Mouse (Mus musculus): ENCODE measurements around the gene Psmb9.
"Not testable (repeated sequence)": the region's sequence is repeated elsewhere in the genome, so short reads cannot be mapped to it uniquely, and the experiment has no call there.

Gene Psmb9

GRCm38 (mm10) chr17:34188010-34188409 lies 446 bp upstream of the Psmb9 start:
- intact Hi-C loops (cut with DNase I): no loop called here

GRCm38 (mm10) chr17:34186885-34187260 lies 691 bp downstream of the Psmb9 start:
- intact Hi-C loops (cut with DNase I): no loop called here

- intact Hi-C loops (cut with DNase I): no loop called here
These were observed 2.0 kb downstream of the Psmb9 start for GRCm38 (mm10) chr17:34185526-34185925.

- intact Hi-C loops (cut with DNase I): no loop called here
These were observed 3.9 kb downstream of the Psmb9 start for GRCm38 (mm10) chr17:34183564-34184219.

GRCm38 (mm10) chr17:34179913-34180859 lies 7.4 kb downstream of the Psmb9 start:
- intact Hi-C loops (cut with DNase I): no loop called here

GRCm38 (mm10) chr17:34179019-34179418 lies 8.5 kb downstream of the Psmb9 start:
- intact Hi-C loops (cut with DNase I): no loop called here

GRCm38 (mm10) chr17:34177179-34177578 lies 10.4 kb downstream of the Psmb9 start:
- intact Hi-C loops (cut with DNase I): no loop called here

GRCm38 (mm10) chr17:34174075-34174474 lies 13.5 kb downstream of the Psmb9 start:
- intact Hi-C loops (cut with DNase I): loop anchor here (5.0 kb wide), 1 partner anchor 43 kb away; no protein-coding TSS in a partner anchor

- intact Hi-C loops (cut with DNase I): loop anchor here (5.0 kb wide), 1 partner anchor 45 kb away; no protein-coding TSS in a partner anchor
These were observed 15.0 kb downstream of the Psmb9 start for GRCm38 (mm10) chr17:34172528-34172927.

- intact Hi-C loops (cut with DNase I): loop anchor here (1.0 to 5.0 kb wide), 4 partner anchors 28 to 64 kb away; no protein-coding TSS in a partner anchor
These were observed 16.6 kb downstream of the Psmb9 start for GRCm38 (mm10) chr17:34170877-34171498.

- intact Hi-C loops (cut with DNase I): loop anchor here (1.0 to 5.0 kb wide), 4 partner anchors 28 to 65 kb away; no protein-coding TSS in a partner anchor
These were observed 17.1 kb downstream of the Psmb9 start for GRCm38 (mm10) chr17:34170487-34170876.

- intact Hi-C loops (cut with DNase I): loop anchor here (2.0 kb wide), 1 partner anchor 92 kb away; no protein-coding TSS in a partner anchor
These were observed 18.3 kb downstream of the Psmb9 start for GRCm38 (mm10) chr17:34169279-34169678.

GRCm38 (mm10) chr17:34165033-34165730 lies 22.4 kb downstream of the Psmb9 start:
- intact Hi-C loops (cut with DNase I): no loop called here

GRCm38 (mm10) chr17:34164202-34164895 lies 23.2 kb downstream of the Psmb9 start:
- intact Hi-C loops (cut with DNase I): no loop called here

- intact Hi-C loops (cut with DNase I): no loop called here
These were observed 32.0 kb downstream of the Psmb9 start for GRCm38 (mm10) chr17:34155534-34155933.

GRCm38 (mm10) chr17:34152923-34153322 lies 34.6 kb downstream of the Psmb9 start, which contains the start of gene H2-DMb1:
Gene H2-DMb1 (plus strand): TSS chr17:34153072.
- intact Hi-C loops (cut with DNase I): no loop called here

- intact Hi-C loops (cut with DNase I): no loop called here
These were observed 42.6 kb downstream of the Psmb9 start for GRCm38 (mm10) chr17:34144960-34145371.

GRCm38 (mm10) chr17:34144221-34144620 lies 43.3 kb downstream of the Psmb9 start:
- intact Hi-C loops (cut with DNase I): not testable (repeated sequence)

- intact Hi-C loops (cut with DNase I): no loop called here
These were observed 44.1 kb downstream of the Psmb9 start for GRCm38 (mm10) chr17:34143461-34143860.

GRCm38 (mm10) chr17:34143033-34143432 lies 44.5 kb downstream of the Psmb9 start, which contains the start of gene H2-DMb2:
Gene H2-DMb2 (plus strand): TSS chr17:34143307.
- intact Hi-C loops (cut with DNase I): no loop called here

All from adrenal gland (tissue).